Mouse (Mus musculus): ENCODE measurements around the gene Gm4981. TPM values are rescaled to one million over a fixed set of nuclear protein-coding genes. Genes with fewer than 3 reads are reported as not detected.

The Gm4981 gene
- polyA plus RNA-seq, 1 experiment from 2014 or later = not detected

DNA sequence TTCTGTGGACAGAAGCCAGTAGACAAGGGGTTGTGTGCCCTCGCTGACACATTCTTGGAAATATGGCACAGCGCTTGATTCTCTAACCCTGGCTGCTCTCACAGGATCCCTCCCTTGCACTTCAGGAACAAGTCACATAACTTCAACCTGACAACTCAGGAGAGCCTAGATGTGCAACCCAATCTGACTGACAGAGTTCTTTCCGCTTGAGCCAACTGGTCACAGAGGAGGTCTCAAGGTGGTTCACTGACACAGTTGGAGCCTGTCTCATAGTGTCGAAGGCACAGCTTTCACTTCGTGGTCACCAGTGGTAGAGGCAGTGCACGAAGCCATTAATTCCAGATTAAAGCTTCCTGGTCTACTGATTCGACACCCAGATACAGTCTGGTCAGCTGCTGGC is 24.3 kb downstream of the Gm4981 start:
- Histone ChIP-seq H3K9ac (ENCODE audit: low read length) (no peak overlapping the region), H3K9me3 (ENCODE audit: control insufficient read depth, low read length) (no peaks in the 10 kb centered on the region), H3K36me3 (ENCODE audit: control insufficient read depth, insufficient read depth, low read length) (no peaks in the 10 kb centered on the region), H3K4me1 (ENCODE audit: control insufficient read depth, insufficient read depth, low read length) (no peaks in the 10 kb centered on the region), H3K4me2 (no peak overlapping the region), H3K4me3 (ENCODE audit: low read depth, low read length) (no peak overlapping the region), H3K27ac (ENCODE audit: low read depth, low read length) (no peak overlapping the region), H3K27me3 (ENCODE audit: control insufficient read depth, insufficient read depth, low read length) (no peaks in the 10 kb centered on the region)
- DNase-seq (ENCODE audit: low spot score, missing footprints) (no peak), ATAC-seq (ENCODE audit: low FRiP score) (no peak)
- WGBS = 75% methylated on average over 7 of the region's 7 CpGs

DNA sequence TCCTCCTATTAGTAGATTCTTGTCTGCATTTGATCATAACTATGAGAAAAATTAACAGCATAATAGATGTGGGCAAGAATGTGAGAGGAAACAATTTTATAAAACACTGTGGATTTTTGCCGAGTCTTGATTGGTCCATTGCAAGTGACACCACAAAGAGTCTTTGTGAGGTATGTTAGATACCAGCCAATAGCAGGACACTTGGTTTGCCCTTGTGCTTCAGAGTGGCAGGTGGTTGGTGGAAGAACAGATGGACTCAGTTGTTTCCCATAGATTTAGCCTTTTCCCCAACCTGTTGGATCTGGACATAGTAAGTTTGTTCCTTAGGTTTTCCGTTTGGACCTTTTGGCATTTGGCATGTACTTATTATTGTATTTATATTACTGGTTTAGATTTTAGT is 25.3 kb downstream of the Gm4981 start:
- DNase-seq (ENCODE audit: low spot score, missing footprints) = no peak
- Histone ChIP-seq H3K4me1 (ENCODE audit: control insufficient read depth, insufficient read depth, low read length) (no peaks in the 10 kb centered on the region), H3K4me2 (no peak overlapping the region), H3K36me3 (ENCODE audit: control insufficient read depth, insufficient read depth, low read length) (no peaks in the 10 kb centered on the region), H3K9me3 (ENCODE audit: control insufficient read depth, low read length) (no peaks in the 10 kb centered on the region), H3K9ac (ENCODE audit: low read length) (no peak overlapping the region), H3K27me3 (ENCODE audit: control insufficient read depth, insufficient read depth, low read length) (no peaks in the 10 kb centered on the region), H3K27ac (ENCODE audit: low read depth, low read length) (no peak overlapping the region), H3K4me3 (ENCODE audit: low read depth, low read length) (no peak overlapping the region)
- ATAC-seq (ENCODE audit: low FRiP score) = no peak
- 89% methylated on average over 2 of the region's 2 CpGs for WGBS

DNA sequence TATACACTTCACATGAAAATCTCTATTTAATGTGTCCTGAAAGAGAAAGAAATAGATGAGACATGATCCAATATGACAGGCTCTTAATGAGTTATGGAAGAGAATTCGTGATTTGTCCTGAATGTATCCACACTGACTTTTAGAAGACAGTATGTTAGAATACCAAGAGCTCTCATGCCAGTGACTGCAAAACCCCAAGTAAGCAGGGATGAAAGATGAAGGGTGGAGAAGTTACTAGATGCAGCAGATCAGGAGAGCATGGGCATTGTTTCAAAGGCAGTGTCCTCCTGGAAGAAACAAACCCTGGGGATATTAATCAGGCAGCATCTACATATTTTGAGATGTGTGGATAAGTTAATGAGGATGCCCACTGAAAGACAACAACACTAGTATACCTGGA is 26.0 kb downstream of the Gm4981 start:
- DNase-seq (ENCODE audit: low spot score, missing footprints) (no peak), ATAC-seq (ENCODE audit: low FRiP score) (no peak)
- Histone ChIP-seq H3K36me3 (ENCODE audit: control insufficient read depth, insufficient read depth, low read length) (no peaks in the 10 kb centered on the region), H3K9ac (ENCODE audit: low read length) (no peak overlapping the region), H3K9me3 (ENCODE audit: control insufficient read depth, low read length) (peaks cover 4% of the 10 kb centered on the region; the same call in 1 of the 2 replicates), H3K4me2 (no peak overlapping the region), H3K27me3 (ENCODE audit: control insufficient read depth, insufficient read depth, low read length) (no peaks in the 10 kb centered on the region), H3K27ac (ENCODE audit: low read depth, low read length) (no peak overlapping the region), H3K4me3 (ENCODE audit: low read depth, low read length) (no peak overlapping the region), H3K4me1 (ENCODE audit: control insufficient read depth, insufficient read depth, low read length) (no peaks in the 10 kb centered on the region)
- 63% methylated on average over 1 of the region's 1 CpGs for WGBS

DNA sequence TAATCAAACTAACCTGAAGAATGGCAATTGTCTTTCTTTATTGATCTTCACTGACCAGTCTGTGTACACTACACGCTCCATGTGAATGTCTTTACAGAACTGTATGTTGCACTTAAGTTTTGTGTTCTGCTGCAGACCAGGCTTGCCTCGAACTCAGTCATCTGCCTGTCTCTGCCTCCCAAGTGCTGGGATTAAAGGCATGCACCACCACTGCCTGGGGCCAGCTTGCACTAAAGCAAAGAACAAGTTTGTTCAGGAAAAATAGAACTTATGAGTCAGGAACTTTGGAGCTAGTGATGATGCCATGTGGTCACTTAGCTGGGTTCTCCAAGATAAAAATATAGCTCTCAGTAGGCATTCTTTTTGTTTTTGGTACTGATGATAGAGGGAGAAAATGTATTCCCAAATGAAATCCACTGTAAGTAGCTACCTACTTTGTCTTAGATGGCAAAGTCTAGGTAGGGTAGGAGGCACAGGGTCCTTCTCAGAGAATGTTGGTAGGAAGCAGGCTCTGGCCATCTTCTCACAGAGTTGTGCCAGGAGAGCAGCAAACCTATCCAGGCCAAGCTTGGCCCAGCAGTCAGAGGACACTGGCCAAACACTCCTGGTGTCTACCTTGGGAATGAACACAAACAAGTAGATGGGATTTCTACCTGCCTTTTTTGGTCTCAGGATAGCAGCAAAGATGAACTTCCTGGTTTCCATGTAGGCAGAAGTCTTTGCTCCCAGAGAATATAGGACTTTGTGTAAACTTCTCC is 26.6 kb downstream of the Gm4981 start:
- no peaks in the 10 kb centered on the region for H3K36me3 ChIP-seq (ENCODE audit: control insufficient read depth, insufficient read depth, low read length)
- H3K27ac ChIP-seq (ENCODE audit: low read depth, low read length) = no peak overlapping the region
- no peak overlapping the region for H3K9ac ChIP-seq (ENCODE audit: low read length)
- H3K4me2 ChIP-seq = no peak overlapping the region
- peaks cover 4% of the 10 kb centered on the region; the same call in 1 of the 2 replicates for H3K9me3 ChIP-seq (ENCODE audit: control insufficient read depth, low read length)
- DNase-seq (ENCODE audit: low spot score, missing footprints) (no peak), ATAC-seq (ENCODE audit: low FRiP score) (no peak)
- no peaks in the 10 kb centered on the region for H3K27me3 ChIP-seq (ENCODE audit: control insufficient read depth, insufficient read depth, low read length)
- 75% methylated on average over 2 of the region's 2 CpGs for WGBS
- no peaks in the 10 kb centered on the region for H3K4me1 ChIP-seq (ENCODE audit: control insufficient read depth, insufficient read depth, low read length)
- no peak overlapping the region for H3K4me3 ChIP-seq (ENCODE audit: low read depth, low read length)

DNA sequence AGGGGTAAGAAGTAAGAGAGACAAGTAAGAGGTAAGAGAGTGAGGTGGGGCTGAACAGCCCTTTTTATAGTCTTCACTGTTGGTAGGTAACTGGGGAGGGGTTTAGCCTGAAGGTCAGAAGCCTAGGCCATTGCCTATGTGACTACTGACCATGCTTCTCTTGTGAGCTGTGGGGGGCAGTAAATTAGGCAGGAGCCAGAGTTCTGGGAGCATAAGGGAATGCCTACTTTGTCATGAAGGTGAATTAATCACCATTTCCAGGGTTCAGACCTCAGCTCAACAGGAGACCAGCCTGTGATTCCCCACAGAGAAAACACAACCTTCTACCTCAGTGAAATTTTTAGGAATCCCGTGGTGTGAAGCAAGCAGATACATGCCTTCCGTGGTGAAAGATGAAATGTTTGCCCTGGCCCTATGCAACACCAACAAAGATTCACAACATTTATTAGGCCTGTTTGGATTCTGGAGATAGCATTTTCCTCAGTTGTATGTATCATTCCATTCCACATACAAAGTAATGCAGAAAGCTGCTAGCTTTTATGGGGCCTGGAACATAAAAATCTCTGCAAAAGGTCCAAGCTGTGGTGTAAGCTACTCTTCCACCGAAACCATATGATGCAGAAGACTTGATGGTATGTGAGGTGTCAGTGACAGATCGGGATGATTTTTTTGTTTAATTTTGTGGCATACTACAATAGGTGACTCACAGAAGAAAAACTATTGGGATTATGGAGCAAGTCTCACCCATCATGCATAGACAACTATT is 29.7 kb downstream of the Gm4981 start:
- H3K4me3 ChIP-seq (ENCODE audit: low read depth, low read length) = no peak overlapping the region
- H3K9ac ChIP-seq (ENCODE audit: low read length) = no peak overlapping the region
- no peak overlapping the region for H3K4me2 ChIP-seq
- no peak overlapping the region for H3K27ac ChIP-seq (ENCODE audit: low read depth, low read length)
- H3K36me3 ChIP-seq (ENCODE audit: control insufficient read depth, insufficient read depth, low read length) = no peaks in the 10 kb centered on the region
- peaks cover 4% of the 10 kb centered on the region; the same call in 1 of the 2 replicates for H3K9me3 ChIP-seq (ENCODE audit: control insufficient read depth, low read length)
- H3K4me1 ChIP-seq (ENCODE audit: control insufficient read depth, insufficient read depth, low read length) = no peaks in the 10 kb centered on the region
- DNase-seq (ENCODE audit: low spot score, missing footprints) (peak; percentile 54), ATAC-seq (ENCODE audit: low FRiP score) (no peak)
- H3K27me3 ChIP-seq (ENCODE audit: control insufficient read depth, insufficient read depth, low read length) = no peaks in the 10 kb centered on the region
- 85% methylated on average over 4 of the region's 4 CpGs for WGBS

DNA sequence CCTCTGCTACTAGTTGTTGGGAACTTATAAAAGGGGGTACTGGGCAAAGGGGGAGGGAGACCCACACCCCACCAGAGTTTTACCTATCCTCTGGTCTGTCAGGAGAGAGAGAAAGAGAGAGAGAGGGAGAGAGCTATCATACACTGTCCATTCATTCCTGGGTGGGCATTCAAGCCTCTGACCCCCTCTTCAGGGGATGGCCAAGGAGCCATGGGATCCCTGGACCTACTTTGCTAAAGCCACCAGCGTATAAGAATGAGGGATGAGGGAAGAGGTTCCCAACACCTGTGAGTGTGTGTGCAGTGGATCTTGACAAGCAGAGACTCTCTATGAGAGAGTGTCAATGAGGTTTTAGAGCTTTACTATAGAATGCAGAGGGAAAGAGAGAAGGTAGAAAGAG is 30.5 kb downstream of the Gm4981 start:
- Histone ChIP-seq H3K4me1 (ENCODE audit: control insufficient read depth, insufficient read depth, low read length) (no peaks in the 10 kb centered on the region), H3K27ac (ENCODE audit: low read depth, low read length) (no peak overlapping the region), H3K36me3 (ENCODE audit: control insufficient read depth, insufficient read depth, low read length) (no peaks in the 10 kb centered on the region), H3K27me3 (ENCODE audit: control insufficient read depth, insufficient read depth, low read length) (no peaks in the 10 kb centered on the region), H3K4me3 (ENCODE audit: low read depth, low read length) (no peak overlapping the region), H3K4me2 (no peak overlapping the region), H3K9ac (ENCODE audit: low read length) (no peak overlapping the region), H3K9me3 (ENCODE audit: control insufficient read depth, low read length) (peaks cover 4% of the 10 kb centered on the region; the same call in 1 of the 2 replicates)
- no peak for DNase-seq (ENCODE audit: low spot score, missing footprints)
- WGBS = 48% methylated on average over 1 of the region's 1 CpGs
- ATAC-seq (ENCODE audit: low FRiP score) = no peak

Other genes starting within 250 kb of the Gm4981 start
- not detected in 2 replicates for gene AW822073, start 11.8 kb downstream of the Gm4981 start, polyA plus RNA-seq (2014; fragmentation: Nextera tagmentation; extraction: Ambion mirVana)
- gene Duxf3, start 4.0 kb downstream of the Gm4981 start, polyA plus RNA-seq (2014; fragmentation: Nextera tagmentation; extraction: Ambion mirVana) = not detected in 2 replicates
- 46.5 and 51.9 TPM in 2 replicates for gene Gcc2, start 18.8 kb upstream of the Gm4981 start, polyA plus RNA-seq (2014; fragmentation: Nextera tagmentation; extraction: Ambion mirVana)
- gene Lims1, start 86.8 kb upstream of the Gm4981 start, polyA plus RNA-seq (2014; fragmentation: Nextera tagmentation; extraction: Ambion mirVana) = 85.7 and 88.6 TPM in 2 replicates
- gene Ranbp2, start 210.2 kb upstream of the Gm4981 start, polyA plus RNA-seq (2014; fragmentation: Nextera tagmentation; extraction: Ambion mirVana) = 29.1 and 33.8 TPM in 2 replicates

All from midbrain, embryonic 11.5 days (tissue).